In the genomic region with DNA sequence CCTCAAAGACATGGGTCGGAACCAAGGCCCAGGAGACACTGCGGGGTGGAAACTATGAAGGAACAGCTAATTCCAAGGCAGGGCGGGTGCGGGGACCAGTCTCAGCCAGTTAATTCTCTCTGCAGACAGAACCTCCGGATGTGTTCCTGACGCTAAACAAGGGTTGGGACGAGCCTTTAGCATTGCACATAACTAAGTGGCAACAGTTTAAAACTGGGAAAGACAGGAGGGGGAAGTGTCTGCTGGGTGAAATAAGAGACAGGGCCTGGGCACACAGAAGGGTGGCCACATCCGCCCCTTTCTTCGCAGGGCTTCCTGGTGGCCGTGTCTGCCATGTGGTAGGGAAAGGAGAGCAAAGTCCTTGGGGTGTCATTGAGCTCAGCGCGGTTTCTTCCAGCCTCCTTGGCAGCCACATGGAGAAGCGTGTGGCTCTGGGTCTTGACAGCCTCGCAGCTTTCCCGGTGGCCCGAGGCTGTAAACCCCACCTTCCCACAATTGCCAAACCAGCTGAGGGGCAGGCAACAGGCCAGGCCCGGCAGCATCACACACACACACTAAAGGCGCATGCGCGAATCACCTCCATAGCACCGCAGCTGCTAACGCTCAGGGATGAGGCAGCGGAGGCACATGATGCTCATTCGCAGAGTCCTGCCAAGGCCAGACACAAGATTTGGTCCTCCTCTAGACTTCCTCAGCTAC, we compare ENCODE assay signal across 9 mouse cellular contexts.
DNase-seq lines count a peak whose midpoint lies in the region; ATAC-seq and TF ChIP-seq lines count a peak whose summit lies in the region.
"Had no signal": no experiment of that assay in that cellular context is flagged by ENCODE, and none has a peak within 500 bp of the region (broad histone marks: within the 10 kb centered on the region; RNA-seq: fewer than 3 reads in every experiment).

No protein-coding gene starts in this region.

- H3K4me1 ChIP-seq in kidney, embryonic 14.5 days (ENCODE audit: control insufficient read depth, insufficient read depth, low read length), result peaks cover 28% of the 10 kb centered on the region
- H3K4me1 ChIP-seq in kidney, adult 2 months (ENCODE audit: control insufficient read depth, insufficient read depth, low read length), result peaks cover 17% of the 10 kb centered on the region
- H3K4me1 ChIP-seq in E14TG2a.4 (replicated peaks; ENCODE audit: low read depth, low read length), result peaks cover 61% of the 10 kb centered on the region
- peaks cover 49% of the 10 kb centered on the region for H3K4me1 ChIP-seq in limb, embryonic 15.5 days
- H3K4me1 ChIP-seq in stomach, embryonic 14.5 days (ENCODE audit: control insufficient read depth, insufficient read depth, low read length), result peaks cover 54% of the 10 kb centered on the region

- no peak for TF ChIP-seq POLR2A in kidney, adult 2 months (IDR thresholded peaks at IDR 0.05; ENCODE audit: low read depth, low read length)

- 0 out of 2 replicates have a peak overlapping the region, but pooled peaks have one; percentile 12 for H3K4me2 ChIP-seq in kidney, embryonic 14.5 days (replicated peaks; ENCODE audit: low read depth, low read length)
- H3K4me2 ChIP-seq in limb, embryonic 15.5 days, result peak overlapping the region; percentile 34
- H3K4me2 ChIP-seq in stomach, embryonic 14.5 days (replicated peaks; ENCODE audit: low read depth, low read length), result peak overlapping the region; percentile 15; the same call in 1 of the 2 replicates

- H3K9me3 ChIP-seq in kidney, embryonic 14.5 days (ENCODE audit: control insufficient read depth, low read length), result no peaks in the 10 kb centered on the region
- H3K9me3 ChIP-seq in E14TG2a.4 (ENCODE audit: low read length), result no peaks in the 10 kb centered on the region
- H3K9me3 ChIP-seq in limb, embryonic 15.5 days, result no peaks in the 10 kb centered on the region
- no peaks in the 10 kb centered on the region for H3K9me3 ChIP-seq in stomach, embryonic 14.5 days (ENCODE audit: control insufficient read depth, low read depth, low read length)

- H3K36me3 ChIP-seq in kidney, embryonic 14.5 days (ENCODE audit: control insufficient read depth, insufficient read depth, low read length), result no peaks in the 10 kb centered on the region
- no peaks in the 10 kb centered on the region for H3K36me3 ChIP-seq in kidney, adult 2 months (ENCODE audit: control insufficient read depth, insufficient read depth, low read length)
- no peaks in the 10 kb centered on the region for H3K36me3 ChIP-seq in E14TG2a.4 (ENCODE audit: insufficient read depth, low read length)
- no peaks in the 10 kb centered on the region for H3K36me3 ChIP-seq in limb, embryonic 15.5 days
- H3K36me3 ChIP-seq in stomach, embryonic 14.5 days (ENCODE audit: control insufficient read depth, insufficient read depth, low read length), result no peaks in the 10 kb centered on the region

- WGBS in kidney, embryonic 14.5 days, result 41% methylated on average over 24 of the region's 24 CpGs
- WGBS in kidney, adult 2 months, result 51% methylated on average over 24 of the region's 24 CpGs
- 21% methylated on average over 24 of the region's 24 CpGs for WGBS in limb, embryonic 15.5 days
- WGBS in stomach, embryonic 14.5 days, result 53% methylated on average over 24 of the region's 24 CpGs

- no peak overlapping the region for H3K9ac ChIP-seq in kidney, embryonic 14.5 days (ENCODE audit: low read depth, low read length)
- no peak overlapping the region for H3K9ac ChIP-seq in limb, embryonic 15.5 days
- no peak overlapping the region for H3K9ac ChIP-seq in stomach, embryonic 14.5 days (replicated peaks; ENCODE audit: low read depth, low read length)
- H3K9ac ChIP-seq: liver, embryonic 14.5 days had no signal

- peak; percentile 28 for ATAC-seq in kidney, embryonic 14.5 days (ENCODE audit: low FRiP score, low TSS enrichment)
- ATAC-seq in limb, embryonic 15.5 days (ENCODE audit: insufficient number of reproducible peaks, low FRiP score, low TSS enrichment, low read depth), result peak; percentile 75
- ATAC-seq in stomach, embryonic 14.5 days (ENCODE audit: insufficient number of reproducible peaks, insufficient read depth, low FRiP score, low read depth), result peak; percentile 51; the same call in 1 of the 2 replicates
- no peak for ATAC-seq in erythroblast, adult 5-6 weeks (replicated peaks; ENCODE audit: low FRiP score, poor library complexity, severe bottlenecking)

- peak overlapping the region; percentile 69 for H3K27ac ChIP-seq in kidney, embryonic 14.5 days (ENCODE audit: low read depth, low read length)
- H3K27ac ChIP-seq in kidney, adult 2 months (ENCODE audit: insufficient read depth, low read depth, low read length), result no peak overlapping the region
- H3K27ac ChIP-seq in limb, embryonic 15.5 days, result peak overlapping the region; percentile 86
- H3K27ac ChIP-seq in stomach, embryonic 14.5 days (ENCODE audit: low read length), result peak overlapping the region; percentile 86
- H3K27ac ChIP-seq: liver, embryonic 14.5 days had no signal

- no peak for TF ChIP-seq CTCF in kidney, adult 2 months (conservative IDR thresholded peaks at IDR 0.05; ENCODE audit: insufficient read depth, insufficient read length, low read depth, low read length)
- TF ChIP-seq CTCF in E14TG2a.4 (conservative IDR thresholded peaks at IDR 0.05; ENCODE audit: low read length), result no peak

- H3K4me3 ChIP-seq in kidney, embryonic 14.5 days (ENCODE audit: low read length), result no peak overlapping the region
- H3K4me3 ChIP-seq in kidney, adult 2 months (ENCODE audit: insufficient read depth, low read depth, low read length), result no peak overlapping the region
- H3K4me3 ChIP-seq in E14TG2a.4 (replicated peaks; ENCODE audit: low read length), result peak overlapping the region; percentile 41; the same call in 1 of the 2 replicates
- H3K4me3 ChIP-seq in limb, embryonic 15.5 days, result no peak overlapping the region
- no peak overlapping the region for H3K4me3 ChIP-seq in stomach, embryonic 14.5 days (ENCODE audit: low read depth, low read length)

- H3K27me3 ChIP-seq in kidney, embryonic 14.5 days (ENCODE audit: control insufficient read depth, insufficient read depth, low read length), result no peaks in the 10 kb centered on the region
- no peaks in the 10 kb centered on the region for H3K27me3 ChIP-seq in kidney, adult 2 months (replicated peaks; ENCODE audit: control insufficient read depth, insufficient read depth, low read length)
- peaks cover 10% of the 10 kb centered on the region for H3K27me3 ChIP-seq in E14TG2a.4 (ENCODE audit: insufficient read depth, low read length)
- H3K27me3 ChIP-seq in limb, embryonic 15.5 days, result no peaks in the 10 kb centered on the region
- H3K27me3 ChIP-seq in stomach, embryonic 14.5 days (ENCODE audit: control insufficient read depth, insufficient read depth, low read length), result no peaks in the 10 kb centered on the region

- no peak for DNase-seq in kidney, adult 2 months
- DNase-seq in cerebellum, adult 9-11 months, result peak; percentile 39
- DNase-seq in heart, adult 9 months (ENCODE audit: low spot score in 2 of 2), result peak; percentile 78
